Mouse (Mus musculus) lung, postnatal 0 days (tissue): ENCODE measurements around the gene Adamts17. TPM values are rescaled to one million over a fixed set of nuclear protein-coding genes. Genes with fewer than 3 reads are reported as not detected.

ENCODE experiments used
- ATAC-seq: fragments of 200-750 bp; cut with Nextera tagmentation; 2 replicates; pipeline ENCODE4 v1.8.0; 2017; ENCODE audit warnings: moderate library complexity
- DNase-seq: peaks from one replicate; pipeline ENCODE4 v3.0.0-alpha.2; 2016; ENCODE audit warnings: low spot score
- H3K27ac ChIP-seq: fragments of 300-500 bp; sonication (generic); 2 replicates; pipeline ENCODE4 v1.5.1; 2014; ENCODE audit warnings: antibody characterized with exemption, mild to moderate bottlenecking, low read length, mixed read lengths
- H3K27me3 ChIP-seq: fragments of 300-500 bp; sonication (generic); replicated peaks from 2 replicates; pipeline ENCODE4 v1.6.1; 2014; ENCODE audit warnings: low read length, mixed read lengths; ENCODE audit not compliant: insufficient read depth
- H3K36me3 ChIP-seq: fragments of 300-500 bp; sonication (generic); 2 replicates; pipeline ENCODE4 v1.6.1; 2014; ENCODE audit warnings: low read length, mixed read lengths; ENCODE audit not compliant: insufficient read depth
- H3K4me1 ChIP-seq: fragments of 300-500 bp; sonication (generic); 2 replicates; pipeline ENCODE4 v1.6.1; 2014; ENCODE audit warnings: antibody characterized with exemption, low read depth, low read length, mixed read lengths; ENCODE audit not compliant: insufficient read depth
- H3K4me2 ChIP-seq: fragments of 300-500 bp; sonication (generic); replicated peaks from 2 replicates; pipeline ENCODE4 v1.6.1; 2014; ENCODE audit warnings: low read depth, mild to moderate bottlenecking, low read length, moderate library complexity, mixed read lengths
- H3K4me3 ChIP-seq: fragments of 300-500 bp; sonication (generic); 2 replicates; pipeline ENCODE4 v1.5.1; 2014; ENCODE audit warnings: low read depth, low read length
- H3K9ac ChIP-seq: fragments of 300-500 bp; sonication (generic); replicated peaks from 2 replicates; pipeline ENCODE4 v1.6.1; 2014; ENCODE audit warnings: low read depth, mild to moderate bottlenecking
- H3K9me3 ChIP-seq: fragments of 300-500 bp; sonication (generic); 2 replicates; pipeline ENCODE4 v1.6.1; 2016; ENCODE audit warnings: low read length, mixed read lengths
- CTCF ChIP-seq: IDR thresholded peaks from 2 replicates; pipeline ENCODE4 v1.5.1; 2016; ENCODE audit warnings: antibody characterized with exemption, mild to moderate bottlenecking
- EP300 ChIP-seq: IDR thresholded peaks from 2 replicates; pipeline ENCODE4 v1.6.1; 2016; ENCODE audit warnings: antibody characterized with exemption, mild to moderate bottlenecking, control low read depth
- WGBS: fragments of 180-500 bp; shearing (Covaris S2); extraction: QIAGEN DNeasy Blood & Tissue Kit; methylation state at CpG from one replicate; pipeline ENCODE4 v1.1.7; 2014; 5-methylcytosine and 5-hydroxymethylcytosine counted together
- polyA plus RNA-seq: library from polyadenylated mRNA; unstranded; fragments of >200 nt; fragmentation: Nextera tagmentation; extraction: Ambion mirVana; gene quantifications from 2 replicates; pipeline ENCODE4 v1.2.1, GENCODE M21; 2015

Adamts17 gene
- polyA plus RNA-seq, 1 experiment from 2014 or later, result 14.5 TPM

DNA sequence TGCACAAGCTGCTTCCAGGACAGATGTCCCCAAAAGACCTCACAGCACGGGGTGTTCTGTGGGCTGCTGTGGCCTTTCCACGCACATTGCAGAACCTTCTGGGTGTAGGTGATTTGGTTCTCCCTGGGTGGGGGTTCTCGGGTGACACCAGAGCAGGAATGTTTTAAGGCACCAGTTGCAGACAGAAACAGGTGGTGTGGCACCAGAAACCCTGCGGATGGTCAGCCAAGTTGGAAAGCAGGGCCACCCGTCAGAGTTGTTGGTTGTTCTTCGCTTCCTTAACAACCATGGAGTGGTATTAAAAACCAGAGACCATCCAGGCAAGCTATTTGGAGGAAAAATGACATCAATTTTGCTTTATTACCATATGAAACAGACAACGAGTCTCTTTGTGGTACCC lies 62.8 kb downstream of the Adamts17 start:
- Histone ChIP-seq H3K9me3 (no peaks in the 10 kb centered on the region), H3K36me3 (no peaks in the 10 kb centered on the region), H3K4me2 (no peak overlapping the region), H3K4me3 (no peak overlapping the region), H3K27ac (no peak overlapping the region), H3K27me3 (no peaks in the 10 kb centered on the region), H3K4me1 (no peaks in the 10 kb centered on the region), H3K9ac (no peak overlapping the region)
- TF ChIP-seq CTCF (no peak), EP300 (no peak)
- 87% methylated on average over 7 of the region's 7 CpGs for WGBS
- ATAC-seq (no peak), DNase-seq (no peak)

DNA sequence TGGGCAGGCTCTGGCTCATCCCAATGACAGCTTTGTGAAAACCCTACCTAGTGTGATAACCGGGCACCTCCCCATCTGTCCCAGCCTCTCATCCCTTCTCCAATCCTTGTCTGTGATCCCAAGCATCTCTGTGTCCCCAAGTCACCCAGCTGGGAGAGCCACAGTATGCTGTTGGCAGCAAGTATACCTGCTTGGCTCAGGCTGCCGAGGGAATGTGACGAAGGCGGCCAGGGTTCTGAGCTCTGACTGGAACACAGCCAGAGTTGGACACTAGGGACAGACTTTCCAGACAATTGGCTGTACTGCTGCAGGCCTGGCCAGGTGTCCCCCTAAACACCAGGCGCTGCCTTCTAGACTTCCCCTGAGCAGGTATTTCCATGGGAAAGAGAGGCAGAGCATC lies 63.5 kb downstream of the Adamts17 start:
- H3K4me1 ChIP-seq, result no peaks in the 10 kb centered on the region
- H3K4me2 ChIP-seq, result no peak overlapping the region
- DNase-seq, result no peak
- H3K27ac ChIP-seq, result no peak overlapping the region
- H3K9me3 ChIP-seq, result no peaks in the 10 kb centered on the region
- H3K4me3 ChIP-seq, result no peak overlapping the region
- H3K36me3 ChIP-seq, result no peaks in the 10 kb centered on the region
- TF ChIP-seq EP300 (no peak), CTCF (no peak)
- H3K27me3 ChIP-seq, result no peaks in the 10 kb centered on the region
- 55% methylated on average over 5 of the region's 5 CpGs for WGBS
- ATAC-seq, result no peak
- H3K9ac ChIP-seq, result no peak overlapping the region

DNA sequence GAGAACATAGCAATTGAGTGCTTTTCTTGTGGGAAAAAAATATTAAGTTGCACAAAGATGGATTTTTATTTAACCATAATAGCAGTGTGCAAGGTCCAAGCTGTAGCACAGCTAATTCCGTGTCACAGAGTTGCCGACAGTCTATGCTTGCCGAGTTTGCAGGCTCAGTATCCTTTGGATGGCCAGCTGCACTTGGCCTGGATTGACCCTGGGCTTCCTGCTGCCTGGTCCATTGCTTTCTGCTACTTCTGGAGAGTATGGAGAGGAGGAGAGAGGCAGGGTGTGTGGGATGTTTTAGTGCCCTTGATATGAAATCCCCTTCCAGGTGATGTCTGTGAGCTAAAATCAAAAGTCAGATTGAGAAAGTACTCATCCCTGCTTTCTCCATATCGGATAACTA lies 66.4 kb downstream of the Adamts17 start:
- no peak for ATAC-seq
- Histone ChIP-seq H3K4me3 (no peak overlapping the region), H3K4me1 (no peaks in the 10 kb centered on the region), H3K9me3 (no peaks in the 10 kb centered on the region), H3K4me2 (no peak overlapping the region), H3K9ac (no peak overlapping the region), H3K27me3 (no peaks in the 10 kb centered on the region), H3K27ac (no peak overlapping the region), H3K36me3 (no peaks in the 10 kb centered on the region)
- DNase-seq, result no peak
- 80% methylated on average over 4 of the region's 4 CpGs for whole genome bisulfite sequencing
- TF ChIP-seq EP300, result no peak
- no peak for TF ChIP-seq CTCF

DNA sequence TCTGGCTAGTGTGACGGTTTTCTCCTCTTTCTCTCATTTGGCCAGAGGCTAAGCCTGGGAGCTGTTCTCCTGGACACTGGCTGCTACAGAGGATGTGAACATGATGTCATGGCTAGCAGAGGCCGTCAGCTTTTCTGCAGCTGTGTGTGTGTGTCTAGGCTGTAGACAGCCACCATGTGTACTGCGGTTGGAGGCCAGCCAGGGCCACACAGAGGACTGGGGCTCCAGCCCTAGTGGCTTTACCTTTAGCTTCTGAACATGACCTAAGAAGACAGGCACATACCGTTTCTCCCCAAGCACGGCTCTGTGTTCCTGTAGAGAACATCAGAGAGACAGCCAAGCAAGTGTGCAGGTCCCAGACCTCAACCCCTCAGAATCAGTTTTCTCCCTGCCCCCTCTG lies 73.3 kb downstream of the Adamts17 start:
- Histone ChIP-seq H3K4me1 (no peaks in the 10 kb centered on the region), H3K36me3 (no peaks in the 10 kb centered on the region), H3K4me2 (no peak overlapping the region), H3K9me3 (no peaks in the 10 kb centered on the region), H3K9ac (no peak overlapping the region), H3K27ac (0 out of 2 replicates have a peak overlapping the region, but pooled peaks have one; percentile 26), H3K4me3 (no peak overlapping the region), H3K27me3 (no peaks in the 10 kb centered on the region)
- ATAC-seq, result peak; percentile 78
- WGBS, result 27% methylated on average over 5 of the region's 5 CpGs
- TF ChIP-seq EP300, result no peak
- no peak for TF ChIP-seq CTCF
- peak; percentile 48 for DNase-seq

DNA sequence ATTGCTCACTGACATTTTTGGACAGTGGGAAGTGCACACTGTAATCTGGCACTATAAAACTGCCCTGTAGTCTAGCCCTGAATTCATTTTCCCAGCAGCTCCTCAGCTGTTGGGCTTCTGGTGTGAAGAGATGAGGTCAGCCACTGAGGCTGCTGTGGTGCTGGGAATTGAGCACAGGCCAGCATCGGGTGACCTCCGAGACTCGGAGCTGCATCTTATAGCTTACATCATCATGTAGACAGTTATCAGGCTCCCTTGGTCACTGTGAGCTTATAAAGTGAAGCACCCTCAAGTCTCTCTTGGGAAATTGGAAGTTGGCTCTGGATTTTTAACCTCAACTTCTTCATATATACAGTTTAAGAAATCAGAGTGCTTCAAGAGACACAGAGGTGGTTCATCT lies 84.1 kb downstream of the Adamts17 start:
- no peaks in the 10 kb centered on the region for H3K4me1 ChIP-seq
- H3K27ac ChIP-seq, result no peak overlapping the region
- no peaks in the 10 kb centered on the region for H3K36me3 ChIP-seq
- no peaks in the 10 kb centered on the region for H3K27me3 ChIP-seq
- ATAC-seq, result peak; percentile 30
- no peak overlapping the region for H3K9ac ChIP-seq
- no peak overlapping the region for H3K4me3 ChIP-seq
- no peak for TF ChIP-seq EP300
- TF ChIP-seq CTCF, result no peak
- WGBS, result 62% methylated on average over 3 of the region's 3 CpGs
- H3K9me3 ChIP-seq, result no peaks in the 10 kb centered on the region
- H3K4me2 ChIP-seq, result no peak overlapping the region
- DNase-seq, result no peak

DNA sequence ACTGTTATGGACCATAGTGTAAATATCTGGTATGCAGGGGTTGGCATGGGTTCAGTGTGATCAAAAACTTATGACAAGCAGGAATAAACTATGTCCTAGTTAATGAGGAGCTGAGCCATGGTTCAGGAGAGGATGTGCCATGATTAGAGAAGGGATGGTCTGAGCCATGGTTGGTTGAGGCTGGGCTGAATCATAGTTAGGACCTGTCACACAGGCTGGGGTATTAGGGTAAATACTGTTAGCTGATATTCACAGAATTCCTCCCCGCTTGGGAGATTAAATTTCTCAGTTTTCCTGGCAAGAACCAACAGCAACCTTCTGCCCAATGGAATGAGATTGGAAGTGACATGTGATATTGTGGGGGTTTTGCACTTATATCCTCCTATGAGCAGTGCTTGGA lies 84.6 kb downstream of the Adamts17 start:
- H3K4me1 ChIP-seq, result no peaks in the 10 kb centered on the region
- no peaks in the 10 kb centered on the region for H3K9me3 ChIP-seq
- H3K27me3 ChIP-seq, result no peaks in the 10 kb centered on the region
- no peak overlapping the region for H3K27ac ChIP-seq
- H3K36me3 ChIP-seq, result no peaks in the 10 kb centered on the region
- TF ChIP-seq CTCF (no peak), EP300 (no peak)
- no peak overlapping the region for H3K9ac ChIP-seq
- H3K4me2 ChIP-seq, result no peak overlapping the region
- 59% methylated on average over 1 of the region's 1 CpGs for WGBS
- H3K4me3 ChIP-seq, result no peak overlapping the region
- DNase-seq (no peak), ATAC-seq (peak; percentile 42; the same call in 1 of the 2 replicates)

DNA sequence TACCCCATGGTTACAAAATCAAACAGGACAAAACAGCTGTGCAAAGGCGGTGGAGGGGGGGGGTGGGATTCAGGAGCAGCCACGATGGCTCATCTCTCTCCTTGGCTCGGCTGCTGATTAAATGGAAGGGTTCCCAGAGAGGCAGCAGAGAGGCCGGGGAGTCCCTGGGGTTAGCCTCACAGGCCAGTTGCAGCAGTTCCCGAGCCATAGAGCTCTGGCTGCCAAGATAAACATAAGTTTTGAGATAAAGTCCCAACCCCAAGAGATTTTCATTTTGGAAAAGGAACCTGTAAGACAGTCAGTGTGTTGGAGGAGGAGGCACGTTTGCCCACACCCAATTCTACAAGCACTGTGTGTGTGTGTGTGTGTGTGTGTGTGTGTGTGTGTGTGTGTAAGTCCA lies 89.7 kb downstream of the Adamts17 start:
- Histone ChIP-seq H3K36me3 (no peaks in the 10 kb centered on the region), H3K4me1 (peaks cover 9% of the 10 kb centered on the region; the same call in 1 of the 2 replicates), H3K27me3 (no peaks in the 10 kb centered on the region), H3K27ac (no peak overlapping the region), H3K4me3 (no peak overlapping the region), H3K4me2 (0 out of 2 replicates have a peak overlapping the region, but pooled peaks have one; percentile 17), H3K9ac (no peak overlapping the region), H3K9me3 (no peaks in the 10 kb centered on the region)
- peak; percentile 93 for DNase-seq
- ATAC-seq, result peak; percentile 83
- peak; percentile 19; the same call in 1 of the 2 replicates for TF ChIP-seq EP300
- no peak for TF ChIP-seq CTCF
- 22% methylated on average over 6 of the region's 6 CpGs for WGBS
